Mouse (Mus musculus): ENCODE data around the gene Elavl2. TPM values are rescaled to one million over a fixed set of nuclear protein-coding genes. Genes with fewer than 3 reads are reported as not detected.

Gene Elavl2
- total RNA-seq, 2 experiments from 2014 or later = 1.1 to 1.6 TPM

DNA sequence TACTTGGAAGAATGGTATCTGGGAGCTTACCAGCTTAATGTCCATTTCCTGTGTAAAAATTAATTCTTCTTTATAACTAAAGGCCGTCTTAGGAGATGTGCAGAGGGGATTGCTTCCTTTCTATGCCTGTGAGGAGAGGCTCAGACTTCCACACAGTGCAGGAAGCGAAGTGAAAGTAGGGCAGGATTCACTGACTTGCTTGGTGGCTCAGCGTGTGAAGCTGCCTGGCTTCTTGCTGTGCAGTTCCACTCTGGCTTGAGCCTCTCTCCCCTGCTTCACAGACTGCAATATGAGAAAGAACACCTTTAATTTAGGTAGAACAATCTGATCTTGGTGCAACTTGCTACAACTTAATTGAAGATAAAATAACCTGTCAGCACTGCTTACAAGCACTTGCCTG lies 172.2 kb downstream of the Elavl2 start:
- DNase-seq = no peak
- intact Hi-C loops (cut with DNase I) = no loop called here

DNA sequence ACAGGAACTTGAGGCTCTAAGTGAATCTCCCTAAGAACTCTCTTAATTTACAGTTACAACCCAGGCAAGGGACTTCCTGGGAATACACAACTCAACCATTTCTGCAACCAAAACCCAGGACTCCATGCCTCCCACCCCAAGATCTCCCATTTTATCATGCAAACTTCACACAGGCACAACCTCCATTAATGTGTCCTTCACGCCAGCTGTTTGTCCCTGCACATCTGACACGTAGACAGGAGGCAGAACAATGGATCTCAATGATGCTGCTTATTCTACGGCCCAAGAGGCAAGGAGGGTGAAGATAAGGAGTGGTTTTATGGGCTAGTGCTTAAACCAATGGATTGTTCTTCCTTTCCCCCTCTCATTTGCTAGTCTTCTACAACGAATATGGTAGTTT lies 176.8 kb downstream of the Elavl2 start:
- DNase-seq = no peak
- intact Hi-C loops (cut with DNase I) = no loop called here

DNA sequence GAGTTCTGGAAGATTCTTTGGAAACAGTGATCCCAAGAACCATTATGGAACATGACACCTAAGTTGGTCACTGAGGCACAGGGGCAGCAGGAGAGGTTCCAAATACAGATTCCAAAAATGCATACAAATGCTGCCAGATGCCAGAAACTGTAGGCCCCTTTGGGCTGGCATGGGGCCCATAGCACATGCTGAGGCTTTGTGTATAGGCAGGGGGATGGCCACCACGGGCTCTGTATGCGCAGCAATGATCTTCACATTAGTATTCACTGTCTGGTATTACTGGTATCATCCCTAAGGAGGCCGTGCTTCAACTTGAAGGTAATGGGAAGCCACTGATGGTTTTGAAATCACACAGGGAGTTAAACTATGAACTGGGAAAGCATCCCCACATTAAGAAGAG lies 181.3 kb downstream of the Elavl2 start:
- intact Hi-C loops (cut with DNase I) = no loop called here

DNA sequence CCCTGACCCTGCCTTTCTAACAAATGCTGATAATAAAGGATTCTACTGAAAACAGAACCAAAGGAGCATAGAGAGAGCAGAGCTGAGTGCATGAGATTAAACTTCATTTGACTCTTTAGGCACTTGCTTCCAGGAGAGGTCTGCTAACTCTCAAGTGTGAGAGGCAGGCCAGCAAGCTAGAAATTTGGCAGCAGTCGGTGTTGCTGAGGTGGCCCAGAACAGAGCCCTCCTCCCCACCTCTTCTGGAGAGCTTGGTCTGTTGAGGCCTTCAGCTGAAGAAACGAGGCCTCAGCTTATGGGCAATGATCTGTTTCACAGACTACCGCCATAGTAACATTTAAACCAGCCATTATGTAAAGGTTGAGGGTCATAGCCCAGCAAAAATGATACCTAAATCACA lies 186.7 kb downstream of the Elavl2 start:
- intact Hi-C loops (cut with DNase I) = no loop called here
- DNase-seq = no peak

More for the DNA sequence above, 181.3 kb downstream of the Elavl2 start:
- no peak for DNase-seq

DNA sequence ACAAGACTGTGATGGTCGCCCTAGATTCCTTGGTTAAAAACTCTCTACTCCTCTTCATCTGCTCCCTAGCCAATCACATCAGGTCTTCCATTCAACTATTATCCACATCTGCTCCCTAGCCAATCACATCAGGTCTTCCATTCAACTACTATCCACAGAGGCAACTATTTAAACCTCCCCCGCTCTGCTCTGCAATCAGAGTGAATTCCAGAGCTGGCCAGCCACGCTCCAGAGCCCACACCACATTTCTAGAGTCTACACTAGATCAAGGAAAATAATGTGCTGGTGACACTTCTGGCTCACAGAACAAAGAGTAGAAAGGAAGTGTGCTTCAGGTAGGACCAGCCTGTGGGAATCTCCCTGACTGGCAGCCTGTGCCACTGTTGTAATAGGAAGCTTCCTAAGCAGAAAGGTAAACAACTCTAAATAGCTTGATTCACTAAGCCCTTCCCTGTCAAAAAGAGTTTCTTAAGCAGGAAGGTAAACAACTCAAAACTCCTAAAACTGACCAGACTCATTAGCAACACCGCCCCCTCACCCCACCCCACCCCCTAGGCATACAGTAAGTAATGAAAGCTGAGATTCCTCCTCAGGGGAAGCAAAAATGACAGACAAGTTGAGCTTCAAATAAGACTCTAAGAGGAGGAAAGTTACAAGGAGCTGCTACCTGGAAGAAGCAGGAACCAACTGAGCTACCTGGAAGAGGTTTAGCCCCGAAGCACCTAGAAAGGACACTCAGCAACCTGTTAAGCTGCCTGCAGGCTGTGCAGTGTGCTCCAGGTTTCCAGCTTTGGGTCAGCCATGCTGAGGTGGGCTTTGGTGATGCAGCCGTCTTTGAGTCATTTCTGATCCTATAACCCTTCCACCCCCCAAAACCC lies 191.9 kb downstream of the Elavl2 start:
- intact Hi-C loops (cut with DNase I) = no loop called here
- DNase-seq = no peak

Small RNA genes within 50 kb of the gene (microRNA-seq; reads per million reads assigned to microRNA genes)
- 0 reads per million in 2 experiments for gene Mir6402
